Mouse (Mus musculus) WW6 (cell line): ENCODE data around the gene Acyp1.

ENCODE experiments used
- DNase-seq: peaks from one replicate; pipeline ENCODE4 v3.0.0-alpha.2; 2013; ENCODE audit warnings: low read depth, low spot score

Acyp1 gene

GRCm38 (mm10) chr12:85233376-85234358 lies 54.6 kb downstream of the Acyp1 start:
- no peak for DNase-seq

- DNase-seq, result no peak
Observed at GRCm38 (mm10) chr12:85227876-85228599, 60.2 kb downstream of the Acyp1 start.

GRCm38 (mm10) chr12:85227227-85227626 lies 61.0 kb downstream of the Acyp1 start:
- DNase-seq, result no peak
